In genomic region chrX:21334499-21335032, GRCm38 (mm10) we compare ENCODE assay signal across 8 mouse cellular contexts.
DNase-seq lines count a peak whose midpoint lies in the region; ATAC-seq and TF ChIP-seq lines count a peak whose summit lies in the region.

No protein-coding gene starts in this region.

- H3K9me3 ChIP-seq in embryonic facial prominence, embryonic 12.5 days: no peaks in the 10 kb centered on the region
- no peaks in the 10 kb centered on the region for H3K9me3 ChIP-seq in intestine, postnatal 0 days (ENCODE audit: control insufficient read depth)
- no peaks in the 10 kb centered on the region for H3K9me3 ChIP-seq in midbrain, embryonic 14.5 days (ENCODE audit: control insufficient read depth, low read length)

- no peak overlapping the region for H3K9ac ChIP-seq in embryonic facial prominence, embryonic 12.5 days
- H3K9ac ChIP-seq in intestine, postnatal 0 days (ENCODE audit: low read depth, low read length): no peak overlapping the region
- no peak overlapping the region for H3K9ac ChIP-seq in midbrain, embryonic 14.5 days (replicated peaks; ENCODE audit: low read length)

- no peak for DNase-seq in layer of hippocampus, adult 2 months (ENCODE audit: low spot score in 2 of 2)
- DNase-seq in layer of hippocampus, adult 9-10 months (ENCODE audit: low spot score): no peak
- peak; percentile 49 for DNase-seq in midbrain, embryonic 14.5 days
- DNase-seq in urinary bladder, adult 18-20 months (ENCODE audit: low spot score in 2 of 2): no peak

- no peak for ATAC-seq in embryonic facial prominence, embryonic 12.5 days (ENCODE audit: insufficient number of reproducible peaks, insufficient read depth, low FRiP score, low TSS enrichment)
- ATAC-seq in intestine, postnatal 0 days: no peak
- no peak for ATAC-seq in midbrain, embryonic 14.5 days (ENCODE audit: low FRiP score, low TSS enrichment)
- no peak for ATAC-seq in megakaryocyte, adult 5-6 weeks (ENCODE audit: poor library complexity, severe bottlenecking)
- ATAC-seq in monocyte, adult 5-6 weeks (replicated peaks; ENCODE audit: insufficient number of reproducible peaks, low FRiP score, low TSS enrichment, poor library complexity, severe bottlenecking): no peak

- no peaks in the 10 kb centered on the region for H3K36me3 ChIP-seq in embryonic facial prominence, embryonic 12.5 days
- H3K36me3 ChIP-seq in intestine, postnatal 0 days (ENCODE audit: control insufficient read depth, insufficient read depth): no peaks in the 10 kb centered on the region
- H3K36me3 ChIP-seq in midbrain, embryonic 14.5 days (ENCODE audit: control insufficient read depth, insufficient read depth, low read length): no peaks in the 10 kb centered on the region

- no peaks in the 10 kb centered on the region for H3K4me1 ChIP-seq in embryonic facial prominence, embryonic 12.5 days
- no peaks in the 10 kb centered on the region for H3K4me1 ChIP-seq in intestine, postnatal 0 days (replicated peaks; ENCODE audit: control insufficient read depth, insufficient read depth, low read length)
- no peaks in the 10 kb centered on the region for H3K4me1 ChIP-seq in midbrain, embryonic 14.5 days (ENCODE audit: control insufficient read depth, insufficient read depth, low read length)

- H3K27me3 ChIP-seq in embryonic facial prominence, embryonic 12.5 days: no peaks in the 10 kb centered on the region
- H3K27me3 ChIP-seq in intestine, postnatal 0 days (replicated peaks; ENCODE audit: control insufficient read depth, insufficient read depth, low read length): no peaks in the 10 kb centered on the region
- no peaks in the 10 kb centered on the region for H3K27me3 ChIP-seq in midbrain, embryonic 14.5 days (ENCODE audit: control insufficient read depth, insufficient read depth, low read length)

- TF ChIP-seq CTCF in layer of hippocampus, adult 2 months (conservative IDR thresholded peaks at IDR 0.05): peak; percentile 66
- TF ChIP-seq CTCF in intestine, postnatal 0 days (IDR thresholded peaks at IDR 0.05; ENCODE audit: low read depth): peak; percentile 56

- WGBS in embryonic facial prominence, embryonic 12.5 days: 24% methylated on average over 13 of the region's 13 CpGs
- 27% methylated on average over 13 of the region's 13 CpGs for WGBS in intestine, postnatal 0 days
- WGBS in midbrain, embryonic 14.5 days: 35% methylated on average over 13 of the region's 13 CpGs

- peak overlapping the region; percentile 36 for H3K4me2 ChIP-seq in embryonic facial prominence, embryonic 12.5 days (replicated peaks)
- H3K4me2 ChIP-seq in intestine, postnatal 0 days (replicated peaks; ENCODE audit: low read depth): peak overlapping the region; percentile 56
- peak overlapping the region; percentile 48 for H3K4me2 ChIP-seq in midbrain, embryonic 14.5 days (ENCODE audit: low read length)

- peak overlapping the region; percentile 47 for H3K4me3 ChIP-seq in layer of hippocampus, adult 2 months
- H3K4me3 ChIP-seq in embryonic facial prominence, embryonic 12.5 days: peak overlapping the region; percentile 33
- peak overlapping the region; percentile 35 for H3K4me3 ChIP-seq in intestine, postnatal 0 days (ENCODE audit: low read depth, low read length)
- peak overlapping the region; percentile 27 for H3K4me3 ChIP-seq in midbrain, embryonic 14.5 days (replicated peaks; ENCODE audit: low read depth, low read length)

- H3K27ac ChIP-seq in layer of hippocampus, adult 2 months: no peak overlapping the region
- no peak overlapping the region for H3K27ac ChIP-seq in embryonic facial prominence, embryonic 12.5 days
- H3K27ac ChIP-seq in intestine, postnatal 0 days (ENCODE audit: low read depth, low read length): no peak overlapping the region
- H3K27ac ChIP-seq in midbrain, embryonic 14.5 days (replicated peaks; ENCODE audit: low read depth, low read length): no peak overlapping the region
